Mouse (Mus musculus) myocyte (in vitro differentiated cells): ENCODE data around the gene Slc30a3. TPM values are rescaled to one million over a fixed set of nuclear protein-coding genes. Genes with fewer than 3 reads are reported as not detected.

Source experiments
- H3K27me3 ChIP-seq: one replicate; pipeline ENCODE4 v1.6.1; 2011; ENCODE audit not compliant: control insufficient read depth, insufficient read depth, insufficient read length
- H3K36me3 ChIP-seq: one replicate; pipeline ENCODE4 v1.6.1; 2011; ENCODE audit not compliant: control insufficient read depth, insufficient read depth
- H3K4me2 ChIP-seq: one replicate; pipeline ENCODE4 v1.6.1; 2011; ENCODE audit warnings: low read depth, control low read depth
- H3K4me3 ChIP-seq: one replicate; pipeline ENCODE4 v1.5.1; 2011; ENCODE audit warnings: mild to moderate bottlenecking, control low read depth, moderate library complexity
- H3K79me2 ChIP-seq: one replicate; pipeline ENCODE4 v1.6.1; 2011; ENCODE audit not compliant: control insufficient read depth, insufficient read depth
- H3ac ChIP-seq: one replicate; pipeline ENCODE4 v1.6.1; 2011; ENCODE audit not compliant: control insufficient read depth, insufficient read length
- CEBPB ChIP-seq: IDR thresholded peaks from 2 replicates; pipeline ENCODE4 v1.6.1; 2011; ENCODE audit warnings: mild to moderate bottlenecking, moderate library complexity; ENCODE audit not compliant: poor library complexity, insufficient read depth, severe bottlenecking
- E2F4 ChIP-seq: IDR thresholded peaks from one replicate; pipeline ENCODE4 v1.6.1; 2011; ENCODE audit warnings: mild to moderate bottlenecking, control low read depth, moderate library complexity; ENCODE audit not compliant: insufficient read depth
- MAX ChIP-seq: IDR thresholded peaks from one replicate; pipeline ENCODE4 v1.6.1; 2011; ENCODE audit warnings: low read depth, mild to moderate bottlenecking, control low read depth
- MYOD1 ChIP-seq, 3 experiments: IDR thresholded peaks; one replicate each; pipeline ENCODE4 v1.6.1; 2011; ENCODE audit warnings: control low read depth in 2 of 3, low read depth in 2 of 3, mild to moderate bottlenecking in 2 of 3, moderate library complexity in 1 of 3; ENCODE audit not compliant: insufficient read length in 2 of 3, control insufficient read depth in 1 of 3
- MYOG ChIP-seq, 3 experiments: IDR thresholded peaks; one replicate each; pipeline ENCODE4 v1.6.1; 2011; ENCODE audit warnings: control low read depth in 2 of 3, low read depth in 2 of 3, mild to moderate bottlenecking in 2 of 3; ENCODE audit not compliant: insufficient read length in 2 of 3, control insufficient read depth in 1 of 3, insufficient read depth in 1 of 3
- POLR2A ChIP-seq: IDR thresholded peaks from one replicate; pipeline ENCODE4 v1.6.1; 2011; ENCODE audit warnings: low read depth, mild to moderate bottlenecking, control low read depth, moderate library complexity; ENCODE audit not compliant: insufficient read length
- POLR2AphosphoS2 ChIP-seq: IDR thresholded peaks from one replicate; pipeline ENCODE4 v1.6.1; 2011; ENCODE audit warnings: low read depth, control low read depth; ENCODE audit not compliant: insufficient read length
- REST ChIP-seq: IDR thresholded peaks from one replicate; pipeline ENCODE4 v1.6.1; 2011; ENCODE audit warnings: mild to moderate bottlenecking, control low read depth, moderate library complexity; ENCODE audit not compliant: insufficient read depth, insufficient read length
- SRF ChIP-seq: IDR thresholded peaks from one replicate; pipeline ENCODE4 v1.6.1; 2011; ENCODE audit warnings: low read depth; ENCODE audit not compliant: control insufficient read depth, insufficient read length
- TCF12 ChIP-seq: IDR thresholded peaks from one replicate; pipeline ENCODE4 v1.6.1; 2011; ENCODE audit warnings: mild to moderate bottlenecking, control low read depth; ENCODE audit not compliant: poor library complexity, insufficient read depth, severe bottlenecking
- TCF3 ChIP-seq: IDR thresholded peaks from one replicate; pipeline ENCODE4 v1.6.1; 2011; ENCODE audit warnings: low read depth, control low read depth; ENCODE audit not compliant: insufficient read length
- USF1 ChIP-seq: IDR thresholded peaks from one replicate; pipeline ENCODE4 v1.6.1; 2011; ENCODE audit warnings: low read depth, mild to moderate bottlenecking, control low read depth, moderate library complexity
- polyA plus RNA-seq: library from polyadenylated mRNA; unstranded; fragments of >200 nt; fragmentation: generic; extraction: Trizol; gene quantifications from one replicate; pipeline ENCODE4 v1.2.1, GENCODE M21; 2012; ENCODE audit warnings: missing spikeins

Gene Slc30a3
- polyA plus RNA-seq, 1 experiment, result 0.19 TPM

- H3K27me3 ChIP-seq, result no peaks in the 10 kb centered on the region
- H3K36me3 ChIP-seq, result no peaks in the 10 kb centered on the region
- no peak overlapping the region for H3K4me3 ChIP-seq
- no peak overlapping the region for H3ac ChIP-seq
- TF ChIP-seq CEBPB, result no peak
- no peak overlapping the region for H3K4me2 ChIP-seq
- H3K79me2 ChIP-seq, result no peaks in the 10 kb centered on the region
Measured at GRCm38 (mm10) chr5:31082935-31083625, 25.0 kb downstream of the Slc30a3 start.

- H3K4me2 ChIP-seq, result no peak overlapping the region
Measured at GRCm38 (mm10) chr5:31082355-31082754, 25.7 kb downstream of the Slc30a3 start.

GRCm38 (mm10) chr5:31081386-31081785 lies 26.7 kb downstream of the Slc30a3 start:
- Histone ChIP-seq H3K27me3 (no peaks in the 10 kb centered on the region), H3K79me2 (no peaks in the 10 kb centered on the region), H3K4me2 (no peak overlapping the region), H3K36me3 (no peaks in the 10 kb centered on the region), H3K4me3 (no peak overlapping the region), H3ac (no peak overlapping the region)
- no peak for TF ChIP-seq TCF12
- TF ChIP-seq TCF3, result no peak
- TF ChIP-seq POLR2A, result no peak
- no peak for TF ChIP-seq MYOG (IDR thresholded peaks at IDR 0.05; ENCODE audit: control insufficient read depth in 1 of 3, insufficient read depth in 1 of 3, insufficient read length in 2 of 3, low read depth in 2 of 3)
- no peak for TF ChIP-seq MAX
- no peak for TF ChIP-seq E2F4
- no peak for TF ChIP-seq SRF
- no peak for TF ChIP-seq POLR2AphosphoS2
- no peak for TF ChIP-seq MYOD1 (IDR thresholded peaks at IDR 0.05; ENCODE audit: control insufficient read depth in 1 of 3, insufficient read length in 2 of 3, low read depth in 2 of 3)
- TF ChIP-seq CEBPB, result no peak
- TF ChIP-seq USF1, result no peak
- TF ChIP-seq REST, result no peak

More at GRCm38 (mm10) chr5:31082355-31082754, 25.7 kb downstream of the Slc30a3 start:
- Histone ChIP-seq H3ac (no peak overlapping the region), H3K36me3 (no peaks in the 10 kb centered on the region), H3K4me3 (no peak overlapping the region), H3K79me2 (no peaks in the 10 kb centered on the region), H3K27me3 (no peaks in the 10 kb centered on the region)
- TF ChIP-seq TCF12 (no peak), POLR2A (no peak), SRF (no peak), MAX (no peak), POLR2AphosphoS2 (no peak), E2F4 (no peak), MYOD1 (IDR thresholded peaks at IDR 0.05; ENCODE audit: control insufficient read depth in 1 of 3, insufficient read length in 2 of 3, low read depth in 2 of 3) (no peak), CEBPB (no peak), USF1 (no peak), MYOG (IDR thresholded peaks at IDR 0.05; ENCODE audit: control insufficient read depth in 1 of 3, insufficient read depth in 1 of 3, insufficient read length in 2 of 3, low read depth in 2 of 3) (no peak), TCF3 (no peak), REST (no peak)

- H3K4me2 ChIP-seq, result no peak overlapping the region
- no peak overlapping the region for H3ac ChIP-seq
- TF ChIP-seq E2F4, result no peak
- peak; percentile 10 for TF ChIP-seq POLR2AphosphoS2
- no peak for TF ChIP-seq TCF12
- TF ChIP-seq CEBPB, result no peak
- no peaks in the 10 kb centered on the region for H3K79me2 ChIP-seq
- no peaks in the 10 kb centered on the region for H3K27me3 ChIP-seq
- no peak overlapping the region for H3K4me3 ChIP-seq
- no peaks in the 10 kb centered on the region for H3K36me3 ChIP-seq
Measured at GRCm38 (mm10) chr5:31080795-31081164, 27.3 kb downstream of the Slc30a3 start.

- Histone ChIP-seq H3K4me2 (no peak overlapping the region), H3K79me2 (no peaks in the 10 kb centered on the region), H3K4me3 (no peak overlapping the region), H3ac (no peak overlapping the region), H3K36me3 (no peaks in the 10 kb centered on the region), H3K27me3 (no peaks in the 10 kb centered on the region)
- TF ChIP-seq USF1, result no peak
- TF ChIP-seq TCF12, result no peak
- TF ChIP-seq MYOD1 (IDR thresholded peaks at IDR 0.05; ENCODE audit: control insufficient read depth in 1 of 3, insufficient read length in 2 of 3, low read depth in 2 of 3), result no peak
- no peak for TF ChIP-seq TCF3
- no peak for TF ChIP-seq POLR2A
- no peak for TF ChIP-seq MAX
- no peak for TF ChIP-seq CEBPB
- TF ChIP-seq MYOG (IDR thresholded peaks at IDR 0.05; ENCODE audit: control insufficient read depth in 1 of 3, insufficient read depth in 1 of 3, insufficient read length in 2 of 3, low read depth in 2 of 3), result no peak
- no peak for TF ChIP-seq SRF
- TF ChIP-seq POLR2AphosphoS2, result no peak
- no peak for TF ChIP-seq REST
- no peak for TF ChIP-seq E2F4
Measured at GRCm38 (mm10) chr5:31080059-31080794, 27.8 kb downstream of the Slc30a3 start.
